Mouse (Mus musculus): ENCODE measurements at regions not wholly inside any gene's neighbourhood (a gene's known extent, or its start where the extent isn't known, plus 50 kb on each side); places are given as distances from the start of the nearest gene placed in this dataset.

GRCm38 (mm10) chr6:14540333-14540732 is 214.7 kb downstream of the Ppp1r3a start:
- no peak for TF ChIP-seq CTCF (IDR thresholded peaks at IDR 0.05)
- no peak for TF ChIP-seq EP300 (IDR thresholded peaks at IDR 0.05)

Data from lung, postnatal 0 days (tissue).